Mouse (Mus musculus): ENCODE results near the gene Sipa1l1. TPM values are rescaled to one million over a fixed set of nuclear protein-coding genes. Genes with fewer than 3 reads are reported as not detected.
"Not testable (repeated sequence)": the region's sequence is repeated elsewhere in the genome, so short reads cannot be mapped to it uniquely, and the experiment has no call there.

The Sipa1l1 gene
- total and polyA plus RNA-seq, 3 experiments = 13.6 to 36.7 (median 23.6) TPM

DNA sequence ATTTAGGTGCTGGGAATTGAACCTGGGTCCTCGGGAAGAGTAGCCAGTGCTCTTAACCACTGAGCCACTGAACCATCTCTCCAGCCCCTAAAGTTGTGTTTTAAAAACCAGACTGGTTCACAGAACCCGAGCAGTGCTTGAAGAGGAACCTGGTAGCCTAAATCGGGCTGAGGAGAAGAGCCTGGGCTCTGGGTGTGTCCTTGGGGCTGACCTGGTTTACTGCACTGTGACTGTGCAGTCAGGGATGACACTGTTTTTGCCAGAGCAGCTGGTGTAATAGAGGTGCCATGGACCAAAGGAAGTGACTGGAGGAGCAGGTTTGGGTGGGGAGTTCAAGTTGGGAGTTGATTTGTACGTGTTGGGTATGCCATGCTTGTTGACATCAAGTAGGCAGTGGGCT, 10.5 kb downstream of the Sipa1l1 start:
- H3K79me2 ChIP-seq (replicated peaks; ENCODE audit: control insufficient read depth, extremely low read depth, insufficient read depth, poor library complexity, severe bottlenecking) = no peaks in the 10 kb centered on the region
- no peak overlapping the region for H3K9ac ChIP-seq (ENCODE audit: insufficient read depth, low read depth)
- no peak for DNase-seq (ENCODE audit: extremely low read depth)
- TF ChIP-seq CHD2 (IDR thresholded peaks at IDR 0.05; ENCODE audit: low read length) (no peak), TBP (conservative IDR thresholded peaks at IDR 0.05; ENCODE audit: low read depth, low read length) (no peak)
- no peak overlapping the region for H3K27ac ChIP-seq (ENCODE audit: insufficient read depth, low read depth)
- in situ Hi-C loops (cut with MboI; ENCODE audit: low pct_ligation_motif_present, low pct_unique_long_range_greater_than_20kb, low sequenced_read_pairs) = no loop called here
- H3K36me3 ChIP-seq (replicated peaks in 1 of 2; ENCODE audit: control insufficient read depth in 1 of 2, insufficient read depth in 1 of 2, low read length in 1 of 2) = peaks cover 4 to 44% of the 10 kb centered on the region in 2 experiments
- peaks cover 5 to 10% of the 10 kb centered on the region in 2 experiments; a peak in 2 of 4 replicates for H3K4me1 ChIP-seq (ENCODE audit: control insufficient read depth in 1 of 2, insufficient read depth in 2 of 2)
- dilution Hi-C loops (cut with MboI; ENCODE audit: extremely low pct_ligation_motif_present, extremely low pct_unique_long_range_greater_than_20kb, low sequenced_read_pairs) = no loop called here
- no peaks in the 10 kb centered on the region for H3K27me3 ChIP-seq (replicated peaks)
- H3K9me3 ChIP-seq (replicated peaks; ENCODE audit: low read length) = peaks cover 2% of the 10 kb centered on the region
- H3K4me2 ChIP-seq (ENCODE audit: insufficient read depth, low read depth, poor library complexity, severe bottlenecking) = no peak overlapping the region
- no peak overlapping the region for H3K4me3 ChIP-seq (replicated peaks in 1 of 3; ENCODE audit: low read depth in 2 of 3, low read length in 2 of 3, poor library complexity in 1 of 3)

DNA sequence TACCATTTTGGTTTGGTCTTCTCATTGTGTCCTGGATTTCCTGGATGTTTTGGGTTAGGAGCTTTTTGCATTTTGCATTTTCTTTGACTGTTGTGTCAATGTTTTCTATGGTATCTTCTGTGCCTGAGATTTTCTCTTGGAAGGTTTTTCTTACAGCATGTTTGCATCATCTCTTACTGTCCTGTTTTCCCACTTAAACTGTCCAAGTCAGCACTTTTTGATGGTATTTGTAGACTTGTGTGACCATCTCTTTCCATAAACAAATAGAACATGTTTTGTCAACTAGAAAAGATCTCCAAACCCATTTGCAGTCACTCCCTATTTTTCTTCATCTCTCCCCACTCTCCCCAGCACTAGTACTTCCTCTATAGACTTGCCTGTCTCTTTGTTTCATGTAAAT, 17.0 kb downstream of the Sipa1l1 start:
- peaks cover 13 to 26% of the 10 kb centered on the region in 2 experiments for H3K4me1 ChIP-seq (ENCODE audit: control insufficient read depth in 1 of 2, insufficient read depth in 2 of 2)

DNA sequence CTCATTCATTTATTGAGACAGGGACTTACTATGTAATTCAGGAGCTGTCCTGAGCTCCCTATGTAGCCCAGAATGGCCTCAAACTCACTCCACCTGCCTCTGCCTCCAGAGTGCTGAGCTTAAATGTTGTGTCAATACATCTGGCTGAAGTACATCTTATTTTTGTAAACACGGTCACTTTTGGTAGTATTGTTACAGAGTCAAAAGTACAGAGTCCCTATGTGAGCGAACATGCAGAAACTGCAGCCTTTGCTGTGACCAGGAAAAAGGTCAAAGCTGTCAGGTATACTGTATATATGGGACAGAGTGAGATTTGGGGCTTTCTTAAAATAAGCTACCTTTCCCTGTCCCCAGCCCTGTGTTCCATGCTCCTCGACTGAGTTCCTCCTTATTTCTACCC, 17.6 kb downstream of the Sipa1l1 start:
- H3K4me2 ChIP-seq (ENCODE audit: insufficient read depth, low read depth, poor library complexity, severe bottlenecking) = no peak overlapping the region
- no peak overlapping the region for H3K4me3 ChIP-seq (replicated peaks in 1 of 3; ENCODE audit: low read depth in 2 of 3, low read length in 2 of 3, poor library complexity in 1 of 3)
- peaks cover 13 to 26% of the 10 kb centered on the region in 2 experiments for H3K4me1 ChIP-seq (ENCODE audit: control insufficient read depth in 1 of 2, insufficient read depth in 2 of 2)
- no peak for TF ChIP-seq USF1 (IDR thresholded peaks at IDR 0.05; ENCODE audit: low read depth, low read length)
- TF ChIP-seq ZNF384 (IDR thresholded peaks at IDR 0.05; ENCODE audit: low read depth, low read length) = no peak
- no peak for TF ChIP-seq POLR2AphosphoS2 (IDR thresholded peaks at IDR 0.05; ENCODE audit: low read depth, low read length)
- no peak for TF ChIP-seq ZMIZ1 (IDR thresholded peaks at IDR 0.05; ENCODE audit: low read depth, low read length)
- no peak for TF ChIP-seq PAX5 (IDR thresholded peaks at IDR 0.05; ENCODE audit: low read length)
- TF ChIP-seq ETS1 (conservative IDR thresholded peaks at IDR 0.05; ENCODE audit: low read depth, low read length) = no peak
- no peak for TF ChIP-seq ZKSCAN1 (IDR thresholded peaks at IDR 0.05; ENCODE audit: borderline replicate concordance, low read depth, low read length)
- no peak for TF ChIP-seq SMC3 (IDR thresholded peaks at IDR 0.05; ENCODE audit: low read depth, low read length)
- TF ChIP-seq IRF4 (IDR thresholded peaks at IDR 0.05; ENCODE audit: low read depth, low read length) = no peak
- TF ChIP-seq MXI1 (IDR thresholded peaks at IDR 0.05; ENCODE audit: low read depth, low read length) = no peak
- TF ChIP-seq ZC3H11A (IDR thresholded peaks at IDR 0.05; ENCODE audit: low read depth, low read length) = no peak
- no peaks in the 10 kb centered on the region for H3K79me2 ChIP-seq (replicated peaks; ENCODE audit: control insufficient read depth, extremely low read depth, insufficient read depth, poor library complexity, severe bottlenecking)
- no peak for DNase-seq (ENCODE audit: extremely low read depth)
- no peak overlapping the region for H3K9ac ChIP-seq (ENCODE audit: insufficient read depth, low read depth)
- no peaks in the 10 kb centered on the region for H3K27me3 ChIP-seq (replicated peaks)
- H3K9me3 ChIP-seq (replicated peaks; ENCODE audit: low read length) = no peaks in the 10 kb centered on the region
- H3K36me3 ChIP-seq (replicated peaks in 1 of 2; ENCODE audit: control insufficient read depth in 1 of 2, insufficient read depth in 1 of 2, low read length in 1 of 2) = peaks cover 0 to 24% of the 10 kb centered on the region in 2 experiments
- dilution Hi-C loops (cut with MboI; ENCODE audit: extremely low pct_ligation_motif_present, extremely low pct_unique_long_range_greater_than_20kb, low sequenced_read_pairs) (no loop called here), in situ Hi-C loops (cut with MboI; ENCODE audit: low pct_ligation_motif_present, low pct_unique_long_range_greater_than_20kb, low sequenced_read_pairs) (no loop called here)
- H3K27ac ChIP-seq (ENCODE audit: insufficient read depth, low read depth) = no peak overlapping the region

More for the DNA sequence above, 17.0 kb downstream of the Sipa1l1 start:
- H3K4me2 ChIP-seq (ENCODE audit: insufficient read depth, low read depth, poor library complexity, severe bottlenecking); H3K27me3 ChIP-seq (replicated peaks); H3K9me3 ChIP-seq (replicated peaks; ENCODE audit: low read length); H3K27ac ChIP-seq (ENCODE audit: insufficient read depth, low read depth); H3K79me2 ChIP-seq (replicated peaks; ENCODE audit: control insufficient read depth, extremely low read depth, insufficient read depth, poor library complexity, severe bottlenecking); dilution Hi-C loops (cut with MboI; ENCODE audit: extremely low pct_ligation_motif_present, extremely low pct_unique_long_range_greater_than_20kb, low sequenced_read_pairs); H3K4me3 ChIP-seq (replicated peaks in 1 of 3; ENCODE audit: low read depth in 2 of 3, low read length in 2 of 3, poor library complexity in 1 of 3); H3K9ac ChIP-seq (ENCODE audit: insufficient read depth, low read depth); in situ Hi-C loops (cut with MboI; ENCODE audit: low pct_ligation_motif_present, low pct_unique_long_range_greater_than_20kb, low sequenced_read_pairs); DNase-seq (ENCODE audit: extremely low read depth): not testable (repeated sequence)
- H3K36me3 ChIP-seq (replicated peaks in 1 of 2; ENCODE audit: control insufficient read depth in 1 of 2, insufficient read depth in 1 of 2, low read length in 1 of 2) = peaks cover 4 to 26% of the 10 kb centered on the region in 2 experiments
- peak; percentile 39; the same call in 1 of the 2 replicates for TF ChIP-seq MAFK (IDR thresholded peaks at IDR 0.05; ENCODE audit: insufficient replicate concordance, low read length)
